In the genomic region with DNA sequence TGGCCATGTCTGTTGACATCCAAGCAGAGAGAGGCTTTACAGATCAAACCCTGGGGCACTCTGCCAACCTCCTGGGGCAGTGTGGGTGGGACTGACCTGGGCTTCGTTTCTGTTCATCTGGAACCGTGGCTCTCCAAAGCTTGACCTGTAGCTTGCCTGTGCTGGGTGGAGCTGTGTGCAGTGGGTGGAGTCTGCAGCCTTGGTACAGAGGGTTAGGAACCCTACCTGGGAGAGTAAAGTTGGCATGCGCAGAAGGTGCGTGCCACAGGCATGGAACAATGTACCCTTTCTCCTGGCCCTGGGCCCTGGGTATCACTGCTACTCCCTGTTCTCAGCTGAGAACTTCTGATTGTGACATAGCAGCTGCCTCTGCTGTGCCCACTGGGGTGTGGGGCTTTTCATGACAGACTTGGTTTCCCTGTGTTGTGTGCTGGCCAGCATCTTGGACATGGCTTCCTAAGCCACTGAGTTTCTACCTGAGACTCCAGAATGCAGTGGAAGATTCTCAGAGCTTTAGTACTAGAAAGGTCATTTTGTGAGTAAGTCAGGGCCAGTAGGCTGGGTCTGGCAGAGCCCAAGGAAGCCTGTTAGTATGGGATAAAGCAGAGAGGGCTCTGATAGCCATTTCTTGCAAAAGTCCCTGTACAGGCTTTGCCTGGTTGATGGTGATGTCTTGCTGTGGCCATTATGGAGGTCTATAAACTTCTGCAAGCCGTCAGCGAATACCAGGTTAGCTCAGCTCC, we compare ENCODE assay signal across 8 mouse cellular contexts. TPM values are rescaled to one million over a fixed set of nuclear protein-coding genes. Genes with fewer than 3 reads are reported as not detected.
DNase-seq lines count a peak whose midpoint lies in the region; ATAC-seq and TF ChIP-seq lines count a peak whose summit lies in the region.

No protein-coding gene starts in this region.

- H3K9ac ChIP-seq in neural tube, embryonic 13.5 days: no peak overlapping the region
- H3K9ac ChIP-seq in stomach, postnatal 0 days (ENCODE audit: low read length): no peak overlapping the region
- H3K9ac ChIP-seq in hindbrain, embryonic 14.5 days: no peak overlapping the region

- no peak for TF ChIP-seq CTCF in stomach, postnatal 0 days (IDR thresholded peaks at IDR 0.05; ENCODE audit: low read depth)

- no peaks in the 10 kb centered on the region for H3K36me3 ChIP-seq in neural tube, embryonic 13.5 days
- H3K36me3 ChIP-seq in stomach, postnatal 0 days (ENCODE audit: control insufficient read depth, insufficient read depth, low read length): no peaks in the 10 kb centered on the region
- H3K36me3 ChIP-seq in hindbrain, embryonic 14.5 days (replicated peaks; ENCODE audit: control insufficient read depth, insufficient read depth): no peaks in the 10 kb centered on the region

- DNase-seq in adrenal gland, adult 2 months: peak; percentile 77
- DNase-seq in adrenal gland, adult 18-20 months (ENCODE audit: low spot score in 2 of 2): no peak
- DNase-seq in neural tube, embryonic 10.5 days (ENCODE audit: extremely low spot score, low spot score): no peak
- peak; percentile 93 for DNase-seq in kidney, postnatal 14 days
- DNase-seq in stomach, postnatal 0 days (ENCODE audit: low spot score): peak; percentile 81
- no peak for DNase-seq in gastrocnemius, postnatal 10 days
- DNase-seq in hindbrain, embryonic 14.5 days (ENCODE audit: low spot score): no peak

- peaks cover 100% of the 10 kb centered on the region for H3K4me1 ChIP-seq in neural tube, embryonic 13.5 days (replicated peaks)
- H3K4me1 ChIP-seq in stomach, postnatal 0 days (replicated peaks; ENCODE audit: control insufficient read depth, insufficient read depth): peaks cover 26% of the 10 kb centered on the region
- H3K4me1 ChIP-seq in hindbrain, embryonic 14.5 days (replicated peaks; ENCODE audit: control insufficient read depth, insufficient read depth, low read length): peaks cover 82% of the 10 kb centered on the region

- 71% methylated on average over 6 of the region's 6 CpGs for whole genome bisulfite sequencing in neural tube, embryonic 13.5 days
- 46% methylated on average over 6 of the region's 6 CpGs for WGBS in stomach, postnatal 0 days
- WGBS in hindbrain, embryonic 14.5 days: 73% methylated on average over 6 of the region's 6 CpGs

- H3K9me3 ChIP-seq in neural tube, embryonic 13.5 days: no peaks in the 10 kb centered on the region
- H3K9me3 ChIP-seq in stomach, postnatal 0 days (ENCODE audit: control insufficient read depth, low read length): no peaks in the 10 kb centered on the region
- H3K9me3 ChIP-seq in hindbrain, embryonic 14.5 days (ENCODE audit: control insufficient read depth, low read length): no peaks in the 10 kb centered on the region

- 0 out of 2 replicates have a peak overlapping the region, but pooled peaks have one; percentile 15 for H3K27ac ChIP-seq in neural tube, embryonic 13.5 days (replicated peaks)
- peak overlapping the region; percentile 53; the same call in 1 of the 2 replicates for H3K27ac ChIP-seq in stomach, postnatal 0 days (replicated peaks)
- H3K27ac ChIP-seq in hindbrain, embryonic 14.5 days: no peak overlapping the region

- no peak overlapping the region for H3K4me2 ChIP-seq in neural tube, embryonic 13.5 days
- H3K4me2 ChIP-seq in stomach, postnatal 0 days (replicated peaks; ENCODE audit: low read depth): no peak overlapping the region
- H3K4me2 ChIP-seq in hindbrain, embryonic 14.5 days (replicated peaks): no peak overlapping the region

- H3K4me3 ChIP-seq in neural tube, embryonic 13.5 days: no peak overlapping the region
- H3K4me3 ChIP-seq in stomach, postnatal 0 days (ENCODE audit: low read depth, low read length): no peak overlapping the region
- H3K4me3 ChIP-seq in hindbrain, embryonic 14.5 days (replicated peaks; ENCODE audit: low read length): no peak overlapping the region

- ATAC-seq in neural tube, embryonic 13.5 days (ENCODE audit: low read depth): no peak
- peak; percentile 83 for ATAC-seq in stomach, postnatal 0 days (ENCODE audit: low FRiP score, low TSS enrichment)
- ATAC-seq in hindbrain, embryonic 14.5 days (ENCODE audit: low FRiP score): no peak

- H3K27me3 ChIP-seq in neural tube, embryonic 13.5 days: no peaks in the 10 kb centered on the region
- no peaks in the 10 kb centered on the region for H3K27me3 ChIP-seq in stomach, postnatal 0 days (ENCODE audit: control insufficient read depth, insufficient read depth, low read length)
- no peaks in the 10 kb centered on the region for H3K27me3 ChIP-seq in hindbrain, embryonic 14.5 days (ENCODE audit: control insufficient read depth, insufficient read depth, low read length)

- TF ChIP-seq EP300 in stomach, postnatal 0 days (optimal IDR thresholded peaks at IDR 0.05): no peak

RNA-seq across cellular contexts. Expression of a gene that starts 30.5 kb away (rescaled TPM):
- total RNA-seq in adrenal gland, adult 2 months (2021): 100 to 1,000 TPM in 1 of 2 experiments, 10 to 100 TPM in 1; 90.8 to 142 TPM
- 72.7 and 95.8 TPM in 2 replicates for polyA plus RNA-seq in adrenal gland, adult 2 months (2012; rRNA removed)
- total RNA-seq in adrenal gland, adult 18-20 months (2021): 100 to 1,000 TPM in 1 of 2 experiments, 10 to 100 TPM in 1; 89.1 to 116 TPM
- 57.2 and 66.2 TPM in 2 replicates for polyA plus RNA-seq in neural tube, embryonic 13.5 days (2015; fragmentation: Nextera tagmentation; extraction: Ambion mirVana)
- polyA plus RNA-seq in stomach, postnatal 0 days (2015; fragmentation: Nextera tagmentation; extraction: Ambion mirVana): 13.0 and 13.8 TPM in 2 replicates
- total RNA-seq in gastrocnemius, postnatal 10 days (2021): 10 to 100 TPM; 31.6 to 43.8 TPM
- polyA plus RNA-seq in hindbrain, embryonic 14.5 days (2014; fragmentation: Nextera tagmentation; extraction: Ambion mirVana): 70.0 and 70.6 TPM in 2 replicates

Comparison
In these comparisons a context has a peak if more than half of its experiments do, and no peak if none do; other contexts are left out.
1. DNase-seq: peak in adrenal gland, adult 2 months (single experiment), kidney, postnatal 14 days (single experiment) and stomach, postnatal 0 days (single experiment); none in adrenal gland, adult 18-20 months (0 of 2), neural tube, embryonic 10.5 days (single experiment), gastrocnemius, postnatal 10 days (single experiment) and hindbrain, embryonic 14.5 days (single experiment).